Mouse (Mus musculus) testis, adult 2 months (tissue): ENCODE data around the gene Ppp1r12c.

Experiments
- CTCF ChIP-seq: fragments of 200-500 bp; IDR thresholded peaks from 2 replicates; pipeline ENCODE4 v1.5.1; 2012; ENCODE audit warnings: low read depth, mild to moderate bottlenecking, inconsistent platforms, low read length, moderate library complexity; ENCODE audit not compliant: control insufficient read depth, insufficient read depth, insufficient replicate concordance
- POLR2A ChIP-seq: fragments of 200-500 bp; IDR thresholded peaks from 2 replicates; pipeline ENCODE4 v1.6.1; 2012; ENCODE audit warnings: low read depth, mild to moderate bottlenecking, inconsistent platforms, low read length, moderate library complexity; ENCODE audit not compliant: control insufficient read depth

DNA sequence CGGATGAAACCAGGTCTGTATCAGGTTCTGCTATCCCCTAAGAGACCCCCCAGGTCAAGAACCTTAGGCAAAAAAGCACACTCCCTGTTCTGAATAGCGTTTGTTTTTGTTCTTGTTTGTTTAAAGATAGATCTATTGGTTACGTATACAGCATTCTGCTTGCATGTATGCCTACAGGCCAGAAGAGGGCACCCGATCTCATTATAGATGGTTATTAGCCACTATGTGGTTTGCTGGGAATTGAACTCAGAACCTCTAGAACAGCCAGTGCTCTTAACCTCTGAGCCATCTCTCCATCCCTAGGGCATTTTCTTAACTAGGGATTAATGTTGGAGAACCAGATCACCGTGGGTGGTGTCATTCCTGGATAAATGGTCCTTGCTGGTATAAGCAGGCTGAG, 39.9 kb upstream of the Ppp1r12c start:
- TF ChIP-seq POLR2A (no peak), CTCF (no peak)
